In the genomic region with DNA sequence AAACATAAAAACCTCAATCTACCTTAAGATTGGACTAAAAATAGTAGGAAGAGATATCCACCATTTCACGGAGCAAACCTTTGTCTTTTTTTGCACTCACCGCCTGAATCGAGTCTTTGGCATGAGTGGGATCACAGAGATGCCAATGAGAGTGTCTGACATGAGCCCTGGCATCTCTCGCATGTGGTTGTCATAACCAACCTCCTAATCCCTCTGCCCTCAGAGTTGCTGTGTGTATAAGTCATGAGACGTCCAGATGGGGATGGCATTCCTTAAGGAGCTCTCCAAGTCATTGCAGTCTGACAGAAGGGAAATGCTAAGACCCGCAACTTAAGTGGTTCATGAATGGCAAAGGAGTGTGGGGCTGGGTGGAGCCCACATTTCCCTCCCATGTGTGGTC, we compare ENCODE assay signal across 20 mouse cellular contexts. TPM values are rescaled to one million over a fixed set of nuclear protein-coding genes. Genes with fewer than 3 reads are reported as not detected.
"Had no signal": no experiment of that assay in that cellular context is flagged by ENCODE, and none has a peak within 500 bp of the region (broad histone marks: within the 10 kb centered on the region; RNA-seq: fewer than 3 reads in every experiment).

No protein-coding gene starts in this region.

- H3K36me3 ChIP-seq: kidney, embryonic 15.5 days; limb, embryonic 13.5 days; liver, embryonic 15.5 days; neural tube, embryonic 13.5 days had no signal

- H3K27ac ChIP-seq: kidney, embryonic 15.5 days; limb, embryonic 13.5 days; liver, embryonic 15.5 days; midbrain, embryonic 10.5 days; neural tube, embryonic 13.5 days had no signal

- H3K9me3 ChIP-seq: kidney, embryonic 15.5 days; limb, embryonic 13.5 days; liver, embryonic 15.5 days; midbrain, embryonic 10.5 days; neural tube, embryonic 13.5 days had no signal

- H3K4me2 ChIP-seq: kidney, embryonic 15.5 days; limb, embryonic 13.5 days; liver, embryonic 11.5 days; liver, embryonic 15.5 days; lung, embryonic 14.5 days; neural tube, embryonic 13.5 days had no signal

- H3K27me3 ChIP-seq: kidney, embryonic 15.5 days; limb, embryonic 13.5 days; neural tube, embryonic 13.5 days had no signal

- H3K9ac ChIP-seq: kidney, embryonic 15.5 days; limb, embryonic 13.5 days; liver, embryonic 15.5 days; lung, embryonic 14.5 days; neural tube, embryonic 13.5 days had no signal

- DNase-seq: kidney, adult 2 months; kidney, postnatal 14 days; lung, embryonic 14.5 days; lung, postnatal 10 days; lung, postnatal 4 days; midbrain, embryonic 14.5 days; retina, postnatal 1 day; right cerebral cortex, postnatal 4 days; spleen, adult 18-20 months; thymus, postnatal 36 days had no signal

- H3K4me3 ChIP-seq: kidney, embryonic 15.5 days; limb, embryonic 13.5 days; liver, embryonic 15.5 days; midbrain, embryonic 10.5 days; neural tube, embryonic 13.5 days had no signal

RNA-seq across cellular contexts. Expression of a gene that starts 16.7 kb away (rescaled TPM):
- total RNA-seq: left cerebral cortex, postnatal 36 days; megakaryocyte, adult 5-6 weeks had no signal
- polyA plus RNA-seq: kidney, adult 2 months; liver, embryonic 11.5 days; liver, embryonic 15.5 days; stomach, embryonic 14.5 days had no signal

RNA-seq across cellular contexts. Expression of a gene that starts 30.7 kb away (rescaled TPM):
- total RNA-seq: megakaryocyte, adult 5-6 weeks had no signal
- polyA plus RNA-seq: kidney, adult 2 months; kidney, embryonic 15.5 days; limb, embryonic 13.5 days; liver, embryonic 11.5 days; liver, embryonic 15.5 days; lung, embryonic 14.5 days; midbrain, embryonic 10.5 days; midbrain, embryonic 14.5 days; stomach, embryonic 14.5 days had no signal

RNA-seq across cellular contexts. Expression of a gene that starts 40.5 kb away (rescaled TPM):
- total RNA-seq: layer of hippocampus, postnatal 10 days; left cerebral cortex, postnatal 36 days; megakaryocyte, adult 5-6 weeks had no signal
- polyA plus RNA-seq: kidney, adult 2 months; kidney, embryonic 15.5 days; limb, embryonic 13.5 days; liver, embryonic 11.5 days; liver, embryonic 15.5 days; lung, embryonic 14.5 days; midbrain, embryonic 10.5 days; midbrain, embryonic 14.5 days; stomach, embryonic 14.5 days had no signal

RNA-seq across cellular contexts. Expression of a gene that starts 46.6 kb away (rescaled TPM):
- total RNA-seq: layer of hippocampus, postnatal 10 days; left cerebral cortex, postnatal 36 days; megakaryocyte, adult 5-6 weeks had no signal
